Mouse (Mus musculus): ENCODE measurements around the gene Nubpl.
"Not testable (repeated sequence)": the region's sequence is repeated elsewhere in the genome, so short reads cannot be mapped to it uniquely, and the experiment has no call there.

Nubpl gene

GRCm38 (mm10) chr12:52097650-52098070, at the start of gene Nubpl:
Nubpl (plus strand) TSS chr12:52097737.
- DNase-seq, result peak; percentile 94

GRCm38 (mm10) chr12:52049324-52049723, 48.2 kb upstream of the Nubpl start:
- DNase-seq, result no peak

- DNase-seq, result not testable (repeated sequence)
Observed at GRCm38 (mm10) chr12:52079296-52079695, 18.2 kb upstream of the Nubpl start.

GRCm38 (mm10) chr12:52097049-52097649, 388 bp upstream of the Nubpl start:
- no peak for DNase-seq

GRCm38 (mm10) chr12:52120276-52120675, 22.7 kb downstream of the Nubpl start:
- DNase-seq, result no peak

GRCm38 (mm10) chr12:52126407-52126806, 28.9 kb downstream of the Nubpl start:
- no peak for DNase-seq

- no peak for DNase-seq
Observed at GRCm38 (mm10) chr12:52129072-52129471, 31.5 kb downstream of the Nubpl start.

- DNase-seq, result no peak
Observed at GRCm38 (mm10) chr12:52132256-52132655, 34.7 kb downstream of the Nubpl start.

GRCm38 (mm10) chr12:52138296-52138695, 40.8 kb downstream of the Nubpl start:
- DNase-seq, result no peak

- DNase-seq, result no peak
Observed at GRCm38 (mm10) chr12:52146639-52147038, 49.1 kb downstream of the Nubpl start.

- DNase-seq, result no peak
Observed at GRCm38 (mm10) chr12:52149448-52149847, 51.9 kb downstream of the Nubpl start.

- DNase-seq, result no peak
Observed at GRCm38 (mm10) chr12:52152071-52152470, 54.5 kb downstream of the Nubpl start.

- no peak for DNase-seq
Observed at GRCm38 (mm10) chr12:52154906-52155305, 57.4 kb downstream of the Nubpl start.

GRCm38 (mm10) chr12:52164414-52164813, 66.9 kb downstream of the Nubpl start:
- DNase-seq, result no peak

GRCm38 (mm10) chr12:52186205-52186793, 88.8 kb downstream of the Nubpl start:
- DNase-seq, result no peak

GRCm38 (mm10) chr12:52186963-52187590, 89.5 kb downstream of the Nubpl start:
- no peak for DNase-seq

GRCm38 (mm10) chr12:52198471-52198870, 100.9 kb downstream of the Nubpl start:
- DNase-seq, result no peak

GRCm38 (mm10) chr12:52209121-52209610, 111.6 kb downstream of the Nubpl start:
- no peak for DNase-seq

- DNase-seq, result no peak
Observed at GRCm38 (mm10) chr12:52211144-52211543, 113.6 kb downstream of the Nubpl start.

- DNase-seq, result no peak
Observed at GRCm38 (mm10) chr12:52214837-52215236, 117.3 kb downstream of the Nubpl start.

- DNase-seq, result no peak
Observed at GRCm38 (mm10) chr12:52224954-52225353, 127.4 kb downstream of the Nubpl start.

GRCm38 (mm10) chr12:52228746-52229145, 131.2 kb downstream of the Nubpl start:
- DNase-seq, result no peak

GRCm38 (mm10) chr12:52231929-52232328, 134.4 kb downstream of the Nubpl start:
- DNase-seq, result not testable (repeated sequence)

- DNase-seq, result no peak
Observed at GRCm38 (mm10) chr12:52242712-52243111, 145.2 kb downstream of the Nubpl start.

Data from thymus, postnatal 25 days (tissue).